Mouse (Mus musculus): ENCODE data around the gene Slc16a4.

DNA sequence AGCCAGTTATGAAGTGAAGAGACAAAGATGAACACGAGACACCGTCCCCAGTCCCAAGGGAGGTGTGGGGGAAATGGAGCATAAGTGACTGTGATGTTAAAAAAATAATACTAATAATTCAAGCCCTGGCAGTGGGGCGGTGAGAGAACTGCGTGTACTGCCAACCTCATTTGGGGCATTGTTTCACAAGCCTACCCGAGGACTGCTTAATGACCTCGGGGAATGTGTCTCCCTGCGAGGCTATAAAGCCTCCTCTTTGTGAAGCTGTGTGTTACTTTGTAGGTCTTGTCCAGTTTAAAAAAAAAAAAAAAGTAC lies 29.2 kb upstream of the Slc16a4 start:
- no peak for TF ChIP-seq POLR2A (IDR thresholded peaks at IDR 0.05; ENCODE audit: low read depth, low read length)
- no peak for TF ChIP-seq CTCF (conservative IDR thresholded peaks at IDR 0.05; ENCODE audit: insufficient read depth, insufficient read length, low read depth, low read length)
